Mouse (Mus musculus): ENCODE measurements at regions not wholly inside any gene's neighbourhood (a gene's known extent, or its start where the extent isn't known, plus 50 kb on each side); places are given as distances from the start of the nearest gene placed in this dataset.

DNA sequence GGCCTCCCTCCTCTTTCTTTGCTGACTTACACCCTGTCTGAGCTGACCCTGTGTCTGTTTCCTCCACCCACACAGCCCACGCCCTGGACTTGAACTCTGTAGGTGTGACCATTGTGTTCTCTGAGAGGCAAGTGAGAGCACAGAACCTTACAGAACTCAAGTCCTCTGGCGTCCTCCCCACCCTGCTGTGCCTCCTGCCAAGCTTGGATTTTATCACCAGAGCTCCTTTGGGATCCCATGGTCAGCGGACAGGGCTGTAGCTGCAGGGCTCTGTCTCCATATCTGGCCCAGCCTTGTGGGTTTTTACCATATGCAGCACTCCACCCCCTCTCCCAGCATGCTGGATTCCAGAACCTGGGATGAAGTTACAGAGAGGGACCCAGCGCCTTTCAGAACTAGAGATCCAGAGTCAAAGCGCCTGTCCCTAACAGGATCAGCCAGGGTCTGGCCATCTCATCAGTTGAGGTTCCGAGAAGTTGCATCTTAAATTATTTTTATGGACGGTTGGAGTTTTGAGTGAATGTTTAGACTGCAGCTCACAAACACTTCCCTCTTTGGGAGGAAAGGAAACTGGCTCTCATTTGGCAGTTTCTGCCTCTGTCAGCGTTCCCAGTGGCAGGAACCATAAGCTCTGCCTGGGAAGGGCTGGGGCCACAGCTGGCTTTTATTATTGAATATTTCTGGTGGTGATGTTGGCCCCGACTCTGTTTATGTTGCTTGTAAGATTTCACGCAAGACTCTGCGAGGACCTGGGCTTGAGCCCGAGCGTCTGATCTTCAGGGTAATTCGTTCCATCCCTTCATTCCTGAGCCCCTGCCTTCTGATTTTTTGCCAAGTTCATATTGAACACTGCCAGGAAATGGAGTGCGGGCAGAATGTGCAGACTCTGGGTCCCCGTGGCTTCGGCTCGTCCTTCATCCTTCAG, 75.8 kb upstream of the Pmepa1 start:
- H3K36me3 ChIP-seq (ENCODE audit: control insufficient read depth, insufficient read depth, low read length), result no peaks in the 10 kb centered on the region
- no peak overlapping the region for H3K9ac ChIP-seq (ENCODE audit: low read length)
- H3K4me3 ChIP-seq (ENCODE audit: control insufficient read depth in 1 of 2, insufficient read depth in 1 of 2, low read depth in 1 of 2, low read length in 2 of 2), result no peak overlapping the region
- no peaks in the 10 kb centered on the region for H3K27me3 ChIP-seq (ENCODE audit: control insufficient read depth, insufficient read depth, low read length)
- no peaks in the 10 kb centered on the region for H3K9me3 ChIP-seq (ENCODE audit: control insufficient read depth, low read length)
- WGBS, result 42% methylated on average over 18 of the region's 18 CpGs
- H3K27ac ChIP-seq (replicated peaks in 1 of 2; ENCODE audit: control insufficient read depth in 1 of 2, insufficient read depth in 1 of 2, low read depth in 2 of 2, low read length in 2 of 2), result peak overlapping the region; percentile 75 to 83
- peak overlapping the region; percentile 0; the same call in 1 of the 2 replicates for H3K4me2 ChIP-seq (ENCODE audit: low read length)
- ATAC-seq (ENCODE audit: insufficient number of reproducible peaks, insufficient read depth, low FRiP score, low read depth), result peak; percentile 28; the same call in 1 of the 2 replicates
- H3K4me1 ChIP-seq (ENCODE audit: control insufficient read depth in 2 of 2, insufficient read depth in 2 of 2, low read length in 2 of 2), result peaks cover 34 to 35% of the 10 kb centered on the region in 2 experiments

DNA sequence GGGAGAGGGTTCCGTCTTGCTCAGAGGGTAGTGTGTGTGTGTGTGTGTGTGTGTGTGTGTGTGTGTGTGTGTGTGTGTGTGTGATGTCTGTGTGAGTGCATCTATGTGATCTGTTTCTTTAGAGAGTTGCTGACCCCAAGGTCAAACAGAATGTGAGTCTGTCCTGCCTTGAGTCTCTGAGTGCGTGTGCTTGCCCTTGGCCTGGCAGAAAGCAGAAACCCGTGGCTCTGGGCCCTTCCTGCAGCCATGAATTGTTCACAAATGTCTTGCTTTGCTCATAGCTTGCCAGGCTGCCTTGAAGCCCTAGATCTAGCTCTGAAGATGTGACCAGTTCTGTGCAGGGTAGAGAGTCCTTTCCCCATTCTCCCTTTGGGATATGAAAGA, 76.4 kb upstream of the Pmepa1 start:
- 0 out of 2 replicates have a peak overlapping the region, but pooled peaks have one; percentile 11 for H3K4me2 ChIP-seq (ENCODE audit: low read length)
- H3K36me3 ChIP-seq (ENCODE audit: control insufficient read depth, insufficient read depth, low read length), result no peaks in the 10 kb centered on the region
- no peaks in the 10 kb centered on the region for H3K27me3 ChIP-seq (ENCODE audit: control insufficient read depth, insufficient read depth, low read length)
- peak overlapping the region; percentile 75 to 83 for H3K27ac ChIP-seq (replicated peaks in 1 of 2; ENCODE audit: control insufficient read depth in 1 of 2, insufficient read depth in 1 of 2, low read depth in 2 of 2, low read length in 2 of 2)
- H3K9ac ChIP-seq (ENCODE audit: low read length), result peak overlapping the region; percentile 50; the same call in 1 of the 2 replicates
- H3K4me3 ChIP-seq (ENCODE audit: control insufficient read depth in 1 of 2, insufficient read depth in 1 of 2, low read depth in 1 of 2, low read length in 2 of 2), result no peak overlapping the region
- H3K9me3 ChIP-seq (ENCODE audit: control insufficient read depth, low read length), result no peaks in the 10 kb centered on the region
- WGBS, result 54% methylated on average over 3 of the region's 3 CpGs
- peaks cover 29 to 31% of the 10 kb centered on the region in 2 experiments for H3K4me1 ChIP-seq (ENCODE audit: control insufficient read depth in 2 of 2, insufficient read depth in 2 of 2, low read length in 2 of 2)
- no peak for ATAC-seq (ENCODE audit: insufficient number of reproducible peaks, insufficient read depth, low FRiP score, low read depth)

DNA sequence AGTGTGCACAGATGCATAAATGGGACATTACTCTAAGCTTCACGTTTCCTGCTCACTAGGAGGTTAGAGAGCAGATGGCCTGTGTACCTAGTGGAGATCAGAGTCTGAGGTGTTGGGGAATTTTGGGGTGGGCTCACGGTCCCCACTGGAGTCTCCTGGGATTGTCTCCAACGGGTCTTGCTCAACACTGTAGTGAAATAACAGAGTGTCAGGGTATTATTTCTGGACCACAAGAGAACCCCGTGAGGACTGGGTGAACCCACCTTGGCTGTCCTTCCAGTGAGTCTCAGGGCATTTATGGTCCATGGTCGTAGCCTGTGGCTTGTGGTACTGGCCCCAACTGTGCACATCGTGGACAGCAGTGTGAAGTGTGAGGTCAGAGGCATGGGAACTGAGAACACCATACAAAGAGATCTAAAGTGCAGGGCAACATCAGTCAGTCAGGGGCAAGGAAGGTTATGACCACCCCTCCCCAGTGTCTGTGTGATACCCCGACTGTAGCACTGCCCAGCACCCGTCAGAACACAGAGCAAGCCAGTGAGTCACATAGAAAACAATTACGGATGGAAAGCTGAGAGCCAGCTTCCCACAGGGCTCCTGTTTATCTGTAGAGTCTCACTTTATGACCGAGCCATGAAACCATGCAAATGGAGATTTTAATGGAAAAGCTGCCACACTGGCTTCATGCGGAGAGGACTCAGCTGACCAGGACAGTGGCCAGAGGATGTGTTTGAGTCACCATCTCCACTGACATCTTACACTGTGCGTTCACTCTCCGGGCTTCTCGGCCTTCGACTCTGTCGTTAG, 77.3 kb upstream of the Pmepa1 start:
- Histone ChIP-seq H3K27ac (replicated peaks in 1 of 2; ENCODE audit: control insufficient read depth in 1 of 2, insufficient read depth in 1 of 2, low read depth in 2 of 2, low read length in 2 of 2) (peak overlapping the region in 1 of 2 experiments; percentile 75; a peak in 2 of 4 replicates), H3K27me3 (ENCODE audit: control insufficient read depth, insufficient read depth, low read length) (no peaks in the 10 kb centered on the region)
- 73% methylated on average over 16 of the region's 16 CpGs for WGBS

DNA sequence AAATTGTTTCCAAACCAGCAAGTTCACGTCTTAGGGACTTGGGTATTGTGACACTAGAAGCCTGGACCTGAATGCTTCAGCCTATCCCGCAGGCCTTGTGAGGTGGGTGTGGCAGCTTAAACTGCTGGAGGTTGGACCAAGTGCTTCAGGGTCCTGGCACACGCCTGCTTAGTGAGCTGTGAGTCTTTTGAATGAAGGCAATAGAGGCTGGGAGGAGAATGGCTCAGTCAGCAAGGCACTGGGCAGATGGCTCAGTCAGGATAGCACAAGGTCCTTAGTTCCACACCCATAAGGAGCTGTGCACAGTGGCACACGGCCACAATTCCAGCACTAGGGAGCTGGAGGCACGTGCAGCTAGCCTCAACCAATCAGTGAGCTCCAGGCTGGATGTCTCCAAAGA, 80.5 kb upstream of the Pmepa1 start:
- Histone ChIP-seq H3K4me2 (ENCODE audit: low read length) (no peak overlapping the region), H3K4me3 (ENCODE audit: control insufficient read depth in 1 of 2, insufficient read depth in 1 of 2, low read depth in 1 of 2, low read length in 2 of 2) (no peak overlapping the region), H3K4me1 (ENCODE audit: control insufficient read depth in 2 of 2, insufficient read depth in 2 of 2, low read length in 2 of 2) (peaks cover 16 to 17% of the 10 kb centered on the region in 2 experiments), H3K36me3 (ENCODE audit: control insufficient read depth, insufficient read depth, low read length) (no peaks in the 10 kb centered on the region), H3K27ac (replicated peaks in 1 of 2; ENCODE audit: control insufficient read depth in 1 of 2, insufficient read depth in 1 of 2, low read depth in 2 of 2, low read length in 2 of 2) (no peak overlapping the region), H3K27me3 (ENCODE audit: control insufficient read depth, insufficient read depth, low read length) (no peaks in the 10 kb centered on the region), H3K9me3 (ENCODE audit: control insufficient read depth, low read length) (no peaks in the 10 kb centered on the region), H3K9ac (ENCODE audit: low read length) (no peak overlapping the region)
- no peak for ATAC-seq (ENCODE audit: insufficient number of reproducible peaks, insufficient read depth, low FRiP score, low read depth)
- 65% methylated on average over 5 of the region's 5 CpGs for WGBS

More for the DNA sequence above, 77.3 kb upstream of the Pmepa1 start:
- H3K4me1 ChIP-seq (ENCODE audit: control insufficient read depth in 2 of 2, insufficient read depth in 2 of 2, low read length in 2 of 2), result peaks cover 29 to 31% of the 10 kb centered on the region in 2 experiments
- no peaks in the 10 kb centered on the region for H3K9me3 ChIP-seq (ENCODE audit: control insufficient read depth, low read length)
- H3K36me3 ChIP-seq (ENCODE audit: control insufficient read depth, insufficient read depth, low read length), result no peaks in the 10 kb centered on the region
- H3K4me2 ChIP-seq (ENCODE audit: low read length), result no peak overlapping the region
- no peak overlapping the region for H3K4me3 ChIP-seq (ENCODE audit: control insufficient read depth in 1 of 2, insufficient read depth in 1 of 2, low read depth in 1 of 2, low read length in 2 of 2)
- no peak for ATAC-seq (ENCODE audit: insufficient number of reproducible peaks, insufficient read depth, low FRiP score, low read depth)
- no peak overlapping the region; the same call in 1 of the 2 replicates for H3K9ac ChIP-seq (ENCODE audit: low read length)

DNA sequence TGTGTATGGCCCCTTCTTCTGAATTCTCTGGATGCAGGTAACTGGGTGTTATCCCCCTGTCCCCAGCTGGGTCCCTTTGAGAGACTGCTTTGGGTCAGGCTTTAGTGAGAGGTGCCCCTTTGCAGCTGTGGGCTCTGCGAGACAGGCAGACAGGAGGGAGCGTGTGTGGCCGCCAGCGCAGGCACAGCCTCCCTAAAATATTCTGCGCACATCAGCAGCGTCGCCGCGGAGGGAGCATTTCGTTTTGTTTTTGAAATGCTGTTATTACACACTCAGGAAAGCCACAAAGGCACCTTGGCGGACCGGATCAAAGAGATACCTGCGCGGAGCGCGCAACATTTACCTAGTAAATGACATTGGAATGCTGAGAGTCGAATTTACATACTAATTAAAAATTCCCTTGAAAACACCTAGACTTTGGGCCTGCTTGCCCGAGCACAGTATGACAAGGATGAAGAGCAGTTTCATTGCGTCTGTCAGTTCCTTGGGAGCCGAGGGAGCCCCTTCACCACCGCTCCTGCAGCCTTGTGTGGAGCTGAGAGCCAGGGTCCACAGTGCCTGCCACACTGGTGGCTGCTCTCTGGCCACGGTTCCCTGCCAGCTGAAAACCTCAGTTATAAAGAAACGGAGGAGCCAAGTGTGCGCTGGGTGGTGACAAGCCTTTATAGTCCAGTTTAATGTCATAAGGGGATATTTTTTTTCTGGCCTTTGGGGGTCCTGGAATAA, 89.3 kb upstream of the Pmepa1 start:
- Histone ChIP-seq H3K9me3 (ENCODE audit: control insufficient read depth, low read length) (no peaks in the 10 kb centered on the region), H3K4me1 (ENCODE audit: control insufficient read depth in 2 of 2, insufficient read depth in 2 of 2, low read length in 2 of 2) (peaks cover 0 to 5% of the 10 kb centered on the region in 2 experiments; a peak in 1 of 4 replicates), H3K4me2 (ENCODE audit: low read length) (peak overlapping the region; percentile 67), H3K9ac (ENCODE audit: low read length) (peak overlapping the region; percentile 34; the same call in 1 of the 2 replicates), H3K27ac (replicated peaks in 1 of 2; ENCODE audit: control insufficient read depth in 1 of 2, insufficient read depth in 1 of 2, low read depth in 2 of 2, low read length in 2 of 2) (no peak overlapping the region), H3K27me3 (ENCODE audit: control insufficient read depth, insufficient read depth, low read length) (peaks cover 19% of the 10 kb centered on the region), H3K36me3 (ENCODE audit: control insufficient read depth, insufficient read depth, low read length) (no peaks in the 10 kb centered on the region), H3K4me3 (ENCODE audit: control insufficient read depth in 1 of 2, insufficient read depth in 1 of 2, low read depth in 1 of 2, low read length in 2 of 2) (peak overlapping the region; percentile 17 to 28)
- WGBS, result 12% methylated on average over 24 of the region's 24 CpGs
- ATAC-seq (ENCODE audit: insufficient number of reproducible peaks, insufficient read depth, low FRiP score, low read depth), result no peak

DNA sequence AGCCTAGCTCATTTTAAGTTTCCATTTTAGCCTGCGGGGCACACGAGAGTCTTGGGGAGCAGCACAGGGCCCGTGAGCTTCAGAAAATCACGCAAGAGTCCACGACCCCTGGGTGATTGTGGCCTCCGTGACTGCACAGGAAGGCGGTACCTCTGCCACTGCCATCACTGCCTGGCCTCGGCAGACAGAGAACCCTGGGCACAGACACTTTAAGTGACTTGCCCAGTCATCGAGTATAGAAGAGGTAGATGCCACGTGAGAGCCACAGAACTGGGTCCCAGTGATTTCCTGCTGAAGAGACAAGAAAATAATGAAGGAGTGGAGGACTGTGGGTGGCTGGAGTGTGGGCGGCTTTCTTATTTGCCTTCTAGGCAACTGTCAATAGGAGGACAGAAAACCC, 90.4 kb upstream of the Pmepa1 start:
- WGBS, result 59% methylated on average over 11 of the region's 11 CpGs
- peaks cover 3% of the 10 kb centered on the region for H3K9me3 ChIP-seq (ENCODE audit: control insufficient read depth, low read length)

DNA sequence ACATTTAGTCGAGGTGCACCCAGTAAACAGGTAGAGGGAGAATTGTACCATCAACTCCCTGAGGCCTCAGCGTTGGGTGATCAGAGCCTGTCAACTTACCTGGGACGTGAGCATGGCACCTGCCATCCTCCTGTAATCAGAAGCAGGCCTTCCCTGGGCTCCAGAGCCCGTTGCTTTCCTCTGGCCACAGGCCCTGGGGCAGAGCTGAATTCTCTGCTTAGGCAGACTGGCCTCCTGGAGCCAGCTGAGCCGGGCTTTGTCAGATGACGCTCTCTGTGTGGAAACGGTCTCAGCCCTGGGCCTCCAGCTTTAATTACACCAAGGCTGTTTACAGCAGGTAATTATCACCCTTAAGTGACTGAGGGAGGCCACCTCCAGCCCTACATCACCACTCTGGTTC, 92.6 kb upstream of the Pmepa1 start:
- Histone ChIP-seq H3K27ac (replicated peaks in 1 of 2; ENCODE audit: control insufficient read depth in 1 of 2, insufficient read depth in 1 of 2, low read depth in 2 of 2, low read length in 2 of 2) (no peak overlapping the region), H3K4me2 (ENCODE audit: low read length) (no peak overlapping the region), H3K4me3 (ENCODE audit: control insufficient read depth in 1 of 2, insufficient read depth in 1 of 2, low read depth in 1 of 2, low read length in 2 of 2) (no peak overlapping the region), H3K27me3 (ENCODE audit: control insufficient read depth, insufficient read depth, low read length) (peaks cover 19% of the 10 kb centered on the region), H3K9me3 (ENCODE audit: control insufficient read depth, low read length) (peaks cover 13% of the 10 kb centered on the region), H3K36me3 (ENCODE audit: control insufficient read depth, insufficient read depth, low read length) (no peaks in the 10 kb centered on the region), H3K9ac (ENCODE audit: low read length) (no peak overlapping the region), H3K4me1 (ENCODE audit: control insufficient read depth in 2 of 2, insufficient read depth in 2 of 2, low read length in 2 of 2) (peaks cover 0 to 5% of the 10 kb centered on the region in 2 experiments; a peak in 1 of 4 replicates)
- no peak for ATAC-seq (ENCODE audit: insufficient number of reproducible peaks, insufficient read depth, low FRiP score, low read depth)
- 51% methylated on average over 7 of the region's 7 CpGs for WGBS

More for the DNA sequence above, 90.4 kb upstream of the Pmepa1 start:
- Histone ChIP-seq H3K4me2 (ENCODE audit: low read length) (no peak overlapping the region), H3K4me1 (ENCODE audit: control insufficient read depth in 2 of 2, insufficient read depth in 2 of 2, low read length in 2 of 2) (peaks cover 0 to 5% of the 10 kb centered on the region in 2 experiments; a peak in 1 of 4 replicates), H3K27me3 (ENCODE audit: control insufficient read depth, insufficient read depth, low read length) (peaks cover 19% of the 10 kb centered on the region), H3K27ac (replicated peaks in 1 of 2; ENCODE audit: control insufficient read depth in 1 of 2, insufficient read depth in 1 of 2, low read depth in 2 of 2, low read length in 2 of 2) (no peak overlapping the region), H3K9ac (ENCODE audit: low read length) (no peak overlapping the region), H3K4me3 (ENCODE audit: control insufficient read depth in 1 of 2, insufficient read depth in 1 of 2, low read depth in 1 of 2, low read length in 2 of 2) (no peak overlapping the region), H3K36me3 (ENCODE audit: control insufficient read depth, insufficient read depth, low read length) (no peaks in the 10 kb centered on the region)
- no peak for ATAC-seq (ENCODE audit: insufficient number of reproducible peaks, insufficient read depth, low FRiP score, low read depth)

All from heart, embryonic 14.5 days (tissue).